Mouse (Mus musculus): ENCODE data around the gene Trib2. TPM values are rescaled to one million over a fixed set of nuclear protein-coding genes. Genes with fewer than 3 reads are reported as not detected.

Gene Trib2
- total and polyA plus RNA-seq, 3 experiments: 8.1 to 13.5 (median 10.6) TPM

GRCm38 (mm10) chr12:15828815-15829398 is 12.2 kb upstream of the Trib2 start:
- Histone ChIP-seq H3K9ac (ENCODE audit: insufficient read depth, low read depth) (no peak overlapping the region), H3K9me3 (replicated peaks; ENCODE audit: low read length) (no peaks in the 10 kb centered on the region), H3K79me2 (replicated peaks; ENCODE audit: control insufficient read depth, extremely low read depth, insufficient read depth, poor library complexity, severe bottlenecking) (no peaks in the 10 kb centered on the region), H3K4me2 (ENCODE audit: insufficient read depth, low read depth, poor library complexity, severe bottlenecking) (no peak overlapping the region), H3K4me3 (replicated peaks in 1 of 3; ENCODE audit: low read depth in 2 of 3, low read length in 2 of 3, poor library complexity in 1 of 3) (no peak overlapping the region), H3K27me3 (replicated peaks) (peaks cover 3% of the 10 kb centered on the region), H3K27ac (ENCODE audit: insufficient read depth, low read depth) (no peak overlapping the region), H3K36me3 (replicated peaks in 1 of 2; ENCODE audit: control insufficient read depth in 1 of 2, insufficient read depth in 1 of 2, low read length in 1 of 2) (no peaks in the 10 kb centered on the region), H3K4me1 (ENCODE audit: control insufficient read depth in 1 of 2, insufficient read depth in 2 of 2) (peaks cover 3 to 28% of the 10 kb centered on the region in 2 experiments; a peak in 3 of 4 replicates)
- peak; percentile 43 for DNase-seq (ENCODE audit: extremely low read depth)
- dilution Hi-C loops (cut with MboI; ENCODE audit: extremely low pct_ligation_motif_present, extremely low pct_unique_long_range_greater_than_20kb, low sequenced_read_pairs): no loop called here
- TF ChIP-seq ELF1 (IDR thresholded peaks at IDR 0.05; ENCODE audit: low read depth, low read length) (no peak), ZMIZ1 (IDR thresholded peaks at IDR 0.05; ENCODE audit: low read depth, low read length) (no peak), TCF12 (IDR thresholded peaks at IDR 0.05; ENCODE audit: low read depth, low read length) (peak; percentile 63; the same call in 1 of the 2 replicates), SIN3A (IDR thresholded peaks at IDR 0.05; ENCODE audit: low read length) (no peak), JUND (conservative IDR thresholded peaks at IDR 0.05; ENCODE audit: low read depth, low read length) (no peak), MAZ (IDR thresholded peaks at IDR 0.05; ENCODE audit: low read depth, low read length) (no peak), CHD1 (IDR thresholded peaks at IDR 0.05; ENCODE audit: low read depth, low read length) (no peak), POLR2A (IDR thresholded peaks at IDR 0.05; ENCODE audit: low read depth, low read length) (no peak), NELFE (IDR thresholded peaks at IDR 0.05; ENCODE audit: low read depth, low read length) (no peak), EP300 (IDR thresholded peaks at IDR 0.05; ENCODE audit: low read length) (peak; percentile 60), TBP (conservative IDR thresholded peaks at IDR 0.05; ENCODE audit: low read depth, low read length) (no peak), ZC3H11A (IDR thresholded peaks at IDR 0.05; ENCODE audit: low read depth, low read length) (no peak), BHLHE40 (IDR thresholded peaks at IDR 0.05; ENCODE audit: low read depth, low read length) (no peak), E2F4 (IDR thresholded peaks at IDR 0.05; ENCODE audit: insufficient replicate concordance, low read depth, low read length) (no peak), HCFC1 (IDR thresholded peaks at IDR 0.05; ENCODE audit: low read depth, low read length) (no peak)
- in situ Hi-C loops (cut with MboI; ENCODE audit: low pct_ligation_motif_present, low pct_unique_long_range_greater_than_20kb, low sequenced_read_pairs): no loop called here

- in situ Hi-C loops (cut with MboI; ENCODE audit: low pct_ligation_motif_present, low pct_unique_long_range_greater_than_20kb, low sequenced_read_pairs): no loop called here
- H3K27me3 ChIP-seq (replicated peaks): no peaks in the 10 kb centered on the region
- H3K9ac ChIP-seq (ENCODE audit: insufficient read depth, low read depth): 0 out of 2 replicates have a peak overlapping the region, but pooled peaks have one; percentile 18
- no peaks in the 10 kb centered on the region for H3K79me2 ChIP-seq (replicated peaks; ENCODE audit: control insufficient read depth, extremely low read depth, insufficient read depth, poor library complexity, severe bottlenecking)
- no peak overlapping the region for H3K4me2 ChIP-seq (ENCODE audit: insufficient read depth, low read depth, poor library complexity, severe bottlenecking)
- H3K27ac ChIP-seq (ENCODE audit: insufficient read depth, low read depth): no peak overlapping the region
- H3K9me3 ChIP-seq (replicated peaks; ENCODE audit: low read length): no peaks in the 10 kb centered on the region
- H3K4me3 ChIP-seq (replicated peaks in 1 of 3; ENCODE audit: low read depth in 2 of 3, low read length in 2 of 3, poor library complexity in 1 of 3): no peak overlapping the region
- no peak for DNase-seq (ENCODE audit: extremely low read depth)
- no peaks in the 10 kb centered on the region for H3K36me3 ChIP-seq (replicated peaks in 1 of 2; ENCODE audit: control insufficient read depth in 1 of 2, insufficient read depth in 1 of 2, low read length in 1 of 2)
- dilution Hi-C loops (cut with MboI; ENCODE audit: extremely low pct_ligation_motif_present, extremely low pct_unique_long_range_greater_than_20kb, low sequenced_read_pairs): no loop called here
- H3K4me1 ChIP-seq (ENCODE audit: control insufficient read depth in 1 of 2, insufficient read depth in 2 of 2): peaks cover 15 to 37% of the 10 kb centered on the region in 2 experiments; a peak in 3 of 4 replicates
- TF ChIP-seq IRF4 (IDR thresholded peaks at IDR 0.05; ENCODE audit: low read depth, low read length): peak; percentile 95
- TF ChIP-seq ZNF384 (IDR thresholded peaks at IDR 0.05; ENCODE audit: low read depth, low read length): peak; percentile 87
- no peak for TF ChIP-seq POLR2AphosphoS2 (IDR thresholded peaks at IDR 0.05; ENCODE audit: low read depth, low read length)
- no peak for TF ChIP-seq ZC3H11A (IDR thresholded peaks at IDR 0.05; ENCODE audit: low read depth, low read length)
- TF ChIP-seq USF1 (IDR thresholded peaks at IDR 0.05; ENCODE audit: low read depth, low read length): no peak
- TF ChIP-seq TBP (conservative IDR thresholded peaks at IDR 0.05; ENCODE audit: low read depth, low read length): no peak
- TF ChIP-seq MEF2A (IDR thresholded peaks at IDR 0.05; ENCODE audit: borderline replicate concordance, low read depth, low read length): peak; percentile 79; the same call in 1 of the 2 replicates
- no peak for TF ChIP-seq MAZ (IDR thresholded peaks at IDR 0.05; ENCODE audit: low read depth, low read length)
- TF ChIP-seq CHD1 (IDR thresholded peaks at IDR 0.05; ENCODE audit: low read depth, low read length): no peak
- peak; percentile 86; the same call in 1 of the 2 replicates for TF ChIP-seq ETS1 (conservative IDR thresholded peaks at IDR 0.05; ENCODE audit: low read depth, low read length)
- no peak for TF ChIP-seq SMC3 (IDR thresholded peaks at IDR 0.05; ENCODE audit: low read depth, low read length)
- no peak for TF ChIP-seq ZMIZ1 (IDR thresholded peaks at IDR 0.05; ENCODE audit: low read depth, low read length)
- TF ChIP-seq NELFE (IDR thresholded peaks at IDR 0.05; ENCODE audit: low read depth, low read length): no peak
- TF ChIP-seq BHLHE40 (IDR thresholded peaks at IDR 0.05; ENCODE audit: low read depth, low read length): peak; percentile 63
- no peak for TF ChIP-seq MAX (IDR thresholded peaks at IDR 0.05; ENCODE audit: low read length)
- no peak for TF ChIP-seq ZKSCAN1 (IDR thresholded peaks at IDR 0.05; ENCODE audit: borderline replicate concordance, low read depth, low read length)
- no peak for TF ChIP-seq UBTF (IDR thresholded peaks at IDR 0.05; ENCODE audit: low read depth, low read length)
- TF ChIP-seq GABPA (IDR thresholded peaks at IDR 0.05; ENCODE audit: insufficient replicate concordance, low read depth, low read length): no peak
- no peak for TF ChIP-seq NRF1 (IDR thresholded peaks at IDR 0.05; ENCODE audit: low read depth, low read length)
- peak; percentile 24; the same call in 1 of the 2 replicates for TF ChIP-seq CHD2 (IDR thresholded peaks at IDR 0.05; ENCODE audit: low read length)
- TF ChIP-seq HCFC1 (IDR thresholded peaks at IDR 0.05; ENCODE audit: low read depth, low read length): no peak
- peak; percentile 86 for TF ChIP-seq JUN (IDR thresholded peaks at IDR 0.05; ENCODE audit: insufficient read depth, low read depth, low read length)
- 0 out of 2 replicates have a peak, but pooled peaks have one; percentile 40 for TF ChIP-seq TCF12 (IDR thresholded peaks at IDR 0.05; ENCODE audit: low read depth, low read length)
- TF ChIP-seq MAFK (IDR thresholded peaks at IDR 0.05; ENCODE audit: insufficient replicate concordance, low read length): no peak
- peak; percentile 89 for TF ChIP-seq JUND (conservative IDR thresholded peaks at IDR 0.05; ENCODE audit: low read depth, low read length)
Measured at GRCm38 (mm10) chr12:15821019-15821418, 4.3 kb upstream of the Trib2 start.
